Mouse (Mus musculus): ENCODE data around the gene Arl5c. TPM values are rescaled to one million over a fixed set of nuclear protein-coding genes. Genes with fewer than 3 reads are reported as not detected.

The Arl5c gene
- polyA plus RNA-seq, 1 experiment from 2014 or later, result 7.3 TPM

DNA sequence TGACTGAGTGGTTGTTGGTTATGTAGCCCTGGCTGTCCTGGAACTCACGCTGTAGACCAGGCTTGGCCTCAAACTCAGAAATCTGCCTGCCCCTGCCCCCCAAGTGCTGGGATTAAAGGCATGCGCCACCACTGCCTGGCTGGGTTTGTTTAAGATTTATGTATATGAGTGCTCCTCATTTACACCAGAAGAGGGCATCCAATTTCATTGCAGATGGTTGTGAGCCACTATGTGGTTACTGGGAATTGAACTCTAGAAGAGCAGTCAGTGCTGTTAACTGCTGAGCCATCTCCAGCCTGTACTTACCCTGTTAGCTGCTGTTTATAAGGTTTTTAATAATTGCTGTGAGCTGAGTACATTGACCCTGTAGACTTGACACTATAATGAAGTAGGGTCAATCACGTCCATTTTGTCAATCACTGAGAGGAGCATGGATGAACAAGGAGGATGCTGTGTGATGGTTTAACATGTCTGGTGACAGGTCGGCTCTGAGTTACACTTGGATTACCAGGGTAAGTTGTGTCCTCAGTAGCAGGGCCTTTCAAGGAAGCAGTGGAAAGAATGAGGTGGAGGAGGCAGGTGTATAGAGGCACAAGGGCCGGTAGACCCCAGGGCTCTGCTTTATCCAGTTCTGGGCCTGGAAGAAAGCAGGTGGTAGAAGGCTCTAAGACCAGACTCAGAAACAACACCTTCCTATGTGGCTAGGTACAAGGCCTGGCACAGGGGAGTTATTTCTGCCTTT is 34.9 kb upstream of the Arl5c start:
- WGBS, result 55% methylated on average over 5 of the region's 5 CpGs
- Histone ChIP-seq H3K4me2 (replicated peaks; ENCODE audit: low read depth, low read length) (no peak overlapping the region), H3K4me3 (ENCODE audit: low read length) (no peak overlapping the region), H3K9ac (replicated peaks; ENCODE audit: low read length) (no peak overlapping the region), H3K27me3 (ENCODE audit: insufficient read depth, low read length) (peaks cover 2% of the 10 kb centered on the region; the same call in 1 of the 2 replicates), H3K36me3 (ENCODE audit: insufficient read depth, low read length) (peaks cover 33% of the 10 kb centered on the region), H3K4me1 (ENCODE audit: insufficient read depth, low read length) (peaks cover 26% of the 10 kb centered on the region), H3K9me3 (ENCODE audit: low read length) (no peaks in the 10 kb centered on the region), H3K27ac (ENCODE audit: low read length) (no peak overlapping the region)
- ATAC-seq (ENCODE audit: low FRiP score, low TSS enrichment), result no peak

GRCm38 (mm10) chr11:98027785-98028184 is 31.8 kb upstream of the Arl5c start:
- H3K27ac ChIP-seq (ENCODE audit: low read length), result no peak overlapping the region
- H3K36me3 ChIP-seq (ENCODE audit: insufficient read depth, low read length), result peaks cover 33% of the 10 kb centered on the region
- no peaks in the 10 kb centered on the region for H3K27me3 ChIP-seq (ENCODE audit: insufficient read depth, low read length)
- H3K9me3 ChIP-seq (ENCODE audit: low read length), result no peaks in the 10 kb centered on the region
- H3K4me1 ChIP-seq (ENCODE audit: insufficient read depth, low read length), result peaks cover 31% of the 10 kb centered on the region
- 19% methylated on average over 7 of the region's 7 CpGs for WGBS
- no peak for ATAC-seq (ENCODE audit: low FRiP score, low TSS enrichment)
- peak overlapping the region; percentile 82 for H3K4me2 ChIP-seq (replicated peaks; ENCODE audit: low read depth, low read length)
- H3K9ac ChIP-seq (replicated peaks; ENCODE audit: low read length), result peak overlapping the region; percentile 100
- H3K4me3 ChIP-seq (ENCODE audit: low read length), result peak overlapping the region; percentile 100

GRCm38 (mm10) chr11:98027297-98027688 is 31.3 kb upstream of the Arl5c start:
- Histone ChIP-seq H3K4me1 (ENCODE audit: insufficient read depth, low read length) (peaks cover 31% of the 10 kb centered on the region), H3K27me3 (ENCODE audit: insufficient read depth, low read length) (no peaks in the 10 kb centered on the region), H3K27ac (ENCODE audit: low read length) (peak overlapping the region; percentile 97), H3K9me3 (ENCODE audit: low read length) (no peaks in the 10 kb centered on the region), H3K4me3 (ENCODE audit: low read length) (peak overlapping the region; percentile 100), H3K36me3 (ENCODE audit: insufficient read depth, low read length) (peaks cover 33% of the 10 kb centered on the region), H3K4me2 (replicated peaks; ENCODE audit: low read depth, low read length) (peak overlapping the region; percentile 82), H3K9ac (replicated peaks; ENCODE audit: low read length) (peak overlapping the region; percentile 100)
- no peak for ATAC-seq (ENCODE audit: low FRiP score, low TSS enrichment)
- 0% methylated on average over 18 of the region's 18 CpGs for WGBS

GRCm38 (mm10) chr11:98026570-98027296 is 30.8 kb upstream of the Arl5c start, which contains the start of gene Rpl19:
TSS of gene Rpl19 (plus strand) at chr11:98026710.
- Histone ChIP-seq H3K4me2 (replicated peaks; ENCODE audit: low read depth, low read length) (peak within 1 kb of the TSS; percentile 82), H3K27ac (ENCODE audit: low read length) (peak within 1 kb of the TSS; percentile 97), H3K27me3 (ENCODE audit: insufficient read depth, low read length) (no peaks in the 10 kb centered on the region), H3K4me3 (ENCODE audit: low read length) (peak within 1 kb of the TSS; percentile 100), H3K9me3 (ENCODE audit: low read length) (no peaks in the 10 kb centered on the region), H3K9ac (replicated peaks; ENCODE audit: low read length) (peak within 1 kb of the TSS; percentile 100), H3K36me3 (ENCODE audit: insufficient read depth, low read length) (peaks cover 33% of the 10 kb centered on the region), H3K4me1 (ENCODE audit: insufficient read depth, low read length) (peaks cover 32% of the 10 kb centered on the region)
- under 1% methylated on average over 66 of the region's 69 CpGs for WGBS
- ATAC-seq (ENCODE audit: low FRiP score, low TSS enrichment), result peak; percentile 62

DNA sequence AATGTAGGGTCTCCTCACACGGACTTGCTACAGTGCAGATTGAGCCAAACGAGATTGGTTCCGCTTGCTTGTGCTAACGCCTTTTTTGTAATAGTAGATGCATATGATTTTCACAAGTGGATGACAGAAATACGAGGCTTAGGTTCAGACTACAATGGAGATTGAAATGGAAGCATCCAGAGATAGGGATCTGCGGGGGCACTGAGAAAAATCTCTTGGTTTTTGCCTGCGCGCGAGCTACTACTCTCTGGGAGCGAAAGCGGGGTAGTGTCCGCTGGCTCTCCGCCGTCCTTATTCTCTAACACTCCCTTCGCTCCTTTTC is 30.2 kb upstream of the Arl5c start:
- no peaks in the 10 kb centered on the region for H3K9me3 ChIP-seq (ENCODE audit: low read length)
- no peak for ATAC-seq (ENCODE audit: low FRiP score, low TSS enrichment)
- peak overlapping the region; percentile 97 for H3K27ac ChIP-seq (ENCODE audit: low read length)
- peaks cover 38% of the 10 kb centered on the region for H3K4me1 ChIP-seq (ENCODE audit: insufficient read depth, low read length)
- H3K4me3 ChIP-seq (ENCODE audit: low read length), result peak overlapping the region; percentile 100
- WGBS, result 5% methylated on average over 15 of the region's 15 CpGs
- H3K4me2 ChIP-seq (replicated peaks; ENCODE audit: low read depth, low read length), result peak overlapping the region; percentile 82
- H3K27me3 ChIP-seq (ENCODE audit: insufficient read depth, low read length), result no peaks in the 10 kb centered on the region
- H3K9ac ChIP-seq (replicated peaks; ENCODE audit: low read length), result peak overlapping the region; percentile 100
- H3K36me3 ChIP-seq (ENCODE audit: insufficient read depth, low read length), result peaks cover 32% of the 10 kb centered on the region

DNA sequence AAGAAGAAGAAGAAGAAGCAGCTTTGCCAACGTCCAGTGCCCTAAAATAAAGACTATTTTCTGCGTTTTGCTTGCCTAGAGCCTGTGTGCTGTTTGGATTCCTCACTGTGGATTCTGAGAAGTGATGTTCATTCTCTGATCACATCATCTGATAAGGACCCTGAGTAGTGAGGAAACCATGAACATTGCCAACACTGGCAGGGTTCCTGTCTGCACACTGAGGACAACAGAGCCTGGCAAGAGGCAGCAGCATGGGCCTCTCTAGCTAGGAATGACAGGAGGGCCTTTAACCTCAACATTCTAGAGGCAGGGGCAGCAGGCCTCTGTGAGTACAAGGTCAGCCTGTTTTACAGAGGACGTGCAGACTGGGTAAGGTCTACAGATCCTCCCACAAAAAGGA is 28.5 kb upstream of the Arl5c start:
- peaks cover 15% of the 10 kb centered on the region for H3K36me3 ChIP-seq (ENCODE audit: insufficient read depth, low read length)
- H3K4me2 ChIP-seq (replicated peaks; ENCODE audit: low read depth, low read length), result no peak overlapping the region
- no peak overlapping the region for H3K9ac ChIP-seq (replicated peaks; ENCODE audit: low read length)
- no peaks in the 10 kb centered on the region for H3K27me3 ChIP-seq (ENCODE audit: insufficient read depth, low read length)
- ATAC-seq (ENCODE audit: low FRiP score, low TSS enrichment), result no peak
- WGBS, result 78% methylated on average over 3 of the region's 3 CpGs
- H3K4me3 ChIP-seq (ENCODE audit: low read length), result no peak overlapping the region
- H3K27ac ChIP-seq (ENCODE audit: low read length), result no peak overlapping the region
- H3K9me3 ChIP-seq (ENCODE audit: low read length), result no peaks in the 10 kb centered on the region
- peaks cover 55% of the 10 kb centered on the region for H3K4me1 ChIP-seq (ENCODE audit: insufficient read depth, low read length)

DNA sequence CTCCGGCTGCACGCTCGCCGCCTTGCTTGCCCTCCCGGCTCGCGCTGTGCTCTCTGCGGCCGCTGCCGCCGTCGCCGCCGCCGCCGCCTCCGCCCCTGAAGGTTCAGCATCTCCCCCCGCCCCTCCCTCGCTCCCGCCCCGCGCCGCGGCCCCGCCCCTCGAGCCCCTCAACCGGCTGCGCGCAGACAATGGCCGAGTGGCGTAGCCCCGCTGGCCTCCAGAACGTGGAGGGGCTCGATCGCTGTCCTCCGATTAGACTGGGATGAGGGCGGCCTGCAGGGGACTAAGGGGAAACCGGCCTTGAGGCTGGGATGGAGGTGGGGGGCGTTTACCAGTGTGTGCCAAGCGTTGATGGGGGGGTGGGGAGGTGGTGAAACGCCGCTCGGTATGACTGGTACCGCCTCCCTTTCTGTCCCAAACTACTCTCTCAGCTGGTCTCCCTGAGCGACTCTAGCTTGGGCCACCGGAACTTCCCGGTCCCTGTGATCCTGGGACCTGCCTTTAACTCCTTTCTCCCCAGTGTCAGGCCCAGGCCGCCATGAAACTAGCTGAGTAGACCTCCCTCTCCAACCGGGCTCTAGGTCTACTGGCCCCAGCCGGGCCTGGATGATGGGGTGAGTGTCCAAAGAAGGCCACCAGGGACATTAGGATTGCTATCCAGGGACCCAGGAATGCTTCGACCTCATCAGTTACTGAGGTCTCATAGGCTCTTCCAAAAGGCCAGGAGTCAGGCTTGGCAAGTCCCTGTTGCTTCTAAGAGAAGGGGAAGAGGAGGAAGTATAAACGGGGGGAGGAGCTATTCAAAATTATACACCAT is 26.8 kb upstream of the Arl5c start, which contains the start of gene Cacnb1:
Cacnb1 (minus strand) TSS at position 480 of the 817 bp plus-strand sequence.
- peaks cover 50% of the 10 kb centered on the region for H3K4me1 ChIP-seq (ENCODE audit: insufficient read depth, low read length)
- H3K27me3 ChIP-seq (ENCODE audit: insufficient read depth, low read length), result no peaks in the 10 kb centered on the region
- H3K4me3 ChIP-seq (ENCODE audit: low read length), result peak within 1 kb of the TSS; percentile 83
- H3K9ac ChIP-seq (replicated peaks; ENCODE audit: low read length), result peak within 1 kb of the TSS; percentile 88
- under 1% methylated on average over 36 of the region's 52 CpGs for WGBS
- H3K36me3 ChIP-seq (ENCODE audit: insufficient read depth, low read length), result no peaks in the 10 kb centered on the region
- H3K4me2 ChIP-seq (replicated peaks; ENCODE audit: low read depth, low read length), result peak within 1 kb of the TSS; percentile 85
- peak within 1 kb of the TSS; percentile 97 for H3K27ac ChIP-seq (ENCODE audit: low read length)
- no peaks in the 10 kb centered on the region for H3K9me3 ChIP-seq (ENCODE audit: low read length)
- peak; percentile 52 for ATAC-seq (ENCODE audit: low FRiP score, low TSS enrichment)

DNA sequence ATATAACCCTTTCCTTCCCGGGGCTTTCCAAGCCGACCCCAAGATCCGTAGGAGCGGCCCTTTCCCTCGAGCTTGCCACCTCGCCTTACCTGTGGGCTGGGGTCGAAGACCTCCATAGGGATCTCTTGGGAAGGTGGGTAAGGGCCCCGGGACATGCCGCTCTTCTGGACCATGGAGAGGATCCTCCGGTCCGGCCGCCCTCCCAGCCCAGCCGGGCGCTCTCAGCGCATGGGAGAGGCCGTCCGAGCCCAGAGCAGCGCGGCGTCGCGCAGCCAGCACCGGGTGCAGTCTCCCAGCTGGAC is 26.2 kb upstream of the Arl5c start:
- H3K36me3 ChIP-seq (ENCODE audit: insufficient read depth, low read length), result peaks cover 4% of the 10 kb centered on the region; the same call in 1 of the 2 replicates
- H3K4me2 ChIP-seq (replicated peaks; ENCODE audit: low read depth, low read length), result peak overlapping the region; percentile 85
- H3K27me3 ChIP-seq (ENCODE audit: insufficient read depth, low read length), result no peaks in the 10 kb centered on the region
- peaks cover 48% of the 10 kb centered on the region for H3K4me1 ChIP-seq (ENCODE audit: insufficient read depth, low read length)
- ATAC-seq (ENCODE audit: low FRiP score, low TSS enrichment), result peak; percentile 36
- WGBS, result under 1% methylated on average over 22 of the region's 23 CpGs
- H3K27ac ChIP-seq (ENCODE audit: low read length), result peak overlapping the region; percentile 97
- H3K4me3 ChIP-seq (ENCODE audit: low read length), result peak overlapping the region; percentile 83
- H3K9me3 ChIP-seq (ENCODE audit: low read length), result no peaks in the 10 kb centered on the region
- peak overlapping the region; percentile 88 for H3K9ac ChIP-seq (replicated peaks; ENCODE audit: low read length)

GRCm38 (mm10) chr11:98021565-98022252 is 25.7 kb upstream of the Arl5c start:
- Histone ChIP-seq H3K9ac (replicated peaks; ENCODE audit: low read length) (peak overlapping the region; percentile 88), H3K4me3 (ENCODE audit: low read length) (peak overlapping the region; percentile 83), H3K36me3 (ENCODE audit: insufficient read depth, low read length) (peaks cover 6% of the 10 kb centered on the region; the same call in 1 of the 2 replicates), H3K4me1 (ENCODE audit: insufficient read depth, low read length) (peaks cover 48% of the 10 kb centered on the region), H3K4me2 (replicated peaks; ENCODE audit: low read depth, low read length) (peak overlapping the region; percentile 85), H3K27ac (ENCODE audit: low read length) (peak overlapping the region; percentile 97), H3K27me3 (ENCODE audit: insufficient read depth, low read length) (no peaks in the 10 kb centered on the region), H3K9me3 (ENCODE audit: low read length) (no peaks in the 10 kb centered on the region)
- peak; percentile 16; the same call in 1 of the 2 replicates for ATAC-seq (ENCODE audit: low FRiP score, low TSS enrichment)
- 2% methylated on average over 34 of the region's 34 CpGs for WGBS
